Mouse (Mus musculus): ENCODE results near the gene Sgsm3. TPM values are rescaled to one million over a fixed set of nuclear protein-coding genes. Genes with fewer than 3 reads are reported as not detected.

Gene Sgsm3
- polyA plus RNA-seq, 1 experiment: 20.0 TPM

- 70% methylated on average over 3 of the region's 3 CpGs for WGBS
- H3K27ac ChIP-seq (ENCODE audit: insufficient read depth, low read depth, low read length): no peak overlapping the region
- no peak for DNase-seq
- H3K36me3 ChIP-seq (ENCODE audit: control insufficient read depth, insufficient read depth, low read length): no peaks in the 10 kb centered on the region; the same call in none of the 2 replicates
- no peaks in the 10 kb centered on the region for H3K4me1 ChIP-seq (ENCODE audit: control insufficient read depth, insufficient read depth, low read length)
- H3K4me3 ChIP-seq (ENCODE audit: insufficient read depth, low read depth, low read length): no peak overlapping the region
- H3K27me3 ChIP-seq (replicated peaks; ENCODE audit: control insufficient read depth, insufficient read depth, low read length): no peaks in the 10 kb centered on the region
- TF ChIP-seq POLR2A (IDR thresholded peaks at IDR 0.05; ENCODE audit: low read depth, low read length) (no peak), CTCF (conservative IDR thresholded peaks at IDR 0.05; ENCODE audit: insufficient read depth, insufficient read length, low read depth, low read length) (no peak)
Observed at GRCm38 (mm10) chr15:81011523-81011922, 34.0 kb downstream of the Sgsm3 start.

GRCm38 (mm10) chr15:81012359-81012758 is 34.8 kb downstream of the Sgsm3 start:
- H3K4me1 ChIP-seq (ENCODE audit: control insufficient read depth, insufficient read depth, low read length): no peaks in the 10 kb centered on the region
- H3K27ac ChIP-seq (ENCODE audit: insufficient read depth, low read depth, low read length): no peak overlapping the region
- no peaks in the 10 kb centered on the region; the same call in none of the 2 replicates for H3K36me3 ChIP-seq (ENCODE audit: control insufficient read depth, insufficient read depth, low read length)
- H3K4me3 ChIP-seq (ENCODE audit: insufficient read depth, low read depth, low read length): no peak overlapping the region
- TF ChIP-seq CTCF (conservative IDR thresholded peaks at IDR 0.05; ENCODE audit: insufficient read depth, insufficient read length, low read depth, low read length) (no peak), POLR2A (IDR thresholded peaks at IDR 0.05; ENCODE audit: low read depth, low read length) (no peak)
- 93% methylated on average over 4 of the region's 4 CpGs for WGBS
- DNase-seq: no peak
- H3K27me3 ChIP-seq (replicated peaks; ENCODE audit: control insufficient read depth, insufficient read depth, low read length): no peaks in the 10 kb centered on the region

- 75% methylated on average over 7 of the region's 7 CpGs for WGBS
- Histone ChIP-seq H3K27me3 (replicated peaks; ENCODE audit: control insufficient read depth, insufficient read depth, low read length) (no peaks in the 10 kb centered on the region), H3K4me1 (ENCODE audit: control insufficient read depth, insufficient read depth, low read length) (no peaks in the 10 kb centered on the region), H3K4me3 (ENCODE audit: insufficient read depth, low read depth, low read length) (no peak overlapping the region), H3K27ac (ENCODE audit: insufficient read depth, low read depth, low read length) (no peak overlapping the region), H3K36me3 (ENCODE audit: control insufficient read depth, insufficient read depth, low read length) (no peaks in the 10 kb centered on the region; the same call in none of the 2 replicates)
- TF ChIP-seq POLR2A (IDR thresholded peaks at IDR 0.05; ENCODE audit: low read depth, low read length) (no peak), CTCF (conservative IDR thresholded peaks at IDR 0.05; ENCODE audit: insufficient read depth, insufficient read length, low read depth, low read length) (no peak)
- DNase-seq: no peak
Observed at GRCm38 (mm10) chr15:81013186-81013585, 35.6 kb downstream of the Sgsm3 start.

- H3K4me3 ChIP-seq (ENCODE audit: insufficient read depth, low read depth, low read length): no peak overlapping the region
- DNase-seq: no peak
- TF ChIP-seq CTCF (conservative IDR thresholded peaks at IDR 0.05; ENCODE audit: insufficient read depth, insufficient read length, low read depth, low read length) (no peak), POLR2A (IDR thresholded peaks at IDR 0.05; ENCODE audit: low read depth, low read length) (no peak)
- no peaks in the 10 kb centered on the region for H3K27me3 ChIP-seq (replicated peaks; ENCODE audit: control insufficient read depth, insufficient read depth, low read length)
- 75% methylated on average over 5 of the region's 5 CpGs for WGBS
- H3K27ac ChIP-seq (ENCODE audit: insufficient read depth, low read depth, low read length): no peak overlapping the region
- H3K36me3 ChIP-seq (ENCODE audit: control insufficient read depth, insufficient read depth, low read length): no peaks in the 10 kb centered on the region; the same call in none of the 2 replicates
- no peaks in the 10 kb centered on the region for H3K4me1 ChIP-seq (ENCODE audit: control insufficient read depth, insufficient read depth, low read length)
Observed at GRCm38 (mm10) chr15:81015068-81015744, 37.6 kb downstream of the Sgsm3 start.

- Histone ChIP-seq H3K27ac (ENCODE audit: insufficient read depth, low read depth, low read length) (no peak overlapping the region), H3K27me3 (replicated peaks; ENCODE audit: control insufficient read depth, insufficient read depth, low read length) (no peaks in the 10 kb centered on the region), H3K36me3 (ENCODE audit: control insufficient read depth, insufficient read depth, low read length) (no peaks in the 10 kb centered on the region; the same call in none of the 2 replicates), H3K4me3 (ENCODE audit: insufficient read depth, low read depth, low read length) (no peak overlapping the region), H3K4me1 (ENCODE audit: control insufficient read depth, insufficient read depth, low read length) (no peaks in the 10 kb centered on the region)
- TF ChIP-seq CTCF (conservative IDR thresholded peaks at IDR 0.05; ENCODE audit: insufficient read depth, insufficient read length, low read depth, low read length) (no peak), POLR2A (IDR thresholded peaks at IDR 0.05; ENCODE audit: low read depth, low read length) (no peak)
- no peak for DNase-seq
- whole genome bisulfite sequencing: 86% methylated on average over 10 of the region's 10 CpGs
Observed at GRCm38 (mm10) chr15:81016488-81016887, 38.9 kb downstream of the Sgsm3 start.

GRCm38 (mm10) chr15:81017308-81017707 is 39.7 kb downstream of the Sgsm3 start:
- peak; percentile 20 for DNase-seq
- Histone ChIP-seq H3K36me3 (ENCODE audit: control insufficient read depth, insufficient read depth, low read length) (no peaks in the 10 kb centered on the region; the same call in none of the 2 replicates), H3K4me3 (ENCODE audit: insufficient read depth, low read depth, low read length) (no peak overlapping the region), H3K27me3 (replicated peaks; ENCODE audit: control insufficient read depth, insufficient read depth, low read length) (no peaks in the 10 kb centered on the region), H3K27ac (ENCODE audit: insufficient read depth, low read depth, low read length) (no peak overlapping the region), H3K4me1 (ENCODE audit: control insufficient read depth, insufficient read depth, low read length) (no peaks in the 10 kb centered on the region)
- WGBS: 64% methylated on average over 7 of the region's 7 CpGs
- TF ChIP-seq CTCF (conservative IDR thresholded peaks at IDR 0.05; ENCODE audit: insufficient read depth, insufficient read length, low read depth, low read length) (no peak), POLR2A (IDR thresholded peaks at IDR 0.05; ENCODE audit: low read depth, low read length) (no peak)

GRCm38 (mm10) chr15:81021377-81021776 is 43.8 kb downstream of the Sgsm3 start:
- DNase-seq: no peak
- WGBS: 89% methylated on average over 6 of the region's 6 CpGs
- H3K4me1 ChIP-seq (ENCODE audit: control insufficient read depth, insufficient read depth, low read length): no peaks in the 10 kb centered on the region
- H3K4me3 ChIP-seq (ENCODE audit: insufficient read depth, low read depth, low read length): no peak overlapping the region
- H3K27ac ChIP-seq (ENCODE audit: insufficient read depth, low read depth, low read length): no peak overlapping the region
- no peaks in the 10 kb centered on the region for H3K27me3 ChIP-seq (replicated peaks; ENCODE audit: control insufficient read depth, insufficient read depth, low read length)
- TF ChIP-seq POLR2A (IDR thresholded peaks at IDR 0.05; ENCODE audit: low read depth, low read length) (no peak), CTCF (conservative IDR thresholded peaks at IDR 0.05; ENCODE audit: insufficient read depth, insufficient read length, low read depth, low read length) (no peak)
- no peaks in the 10 kb centered on the region for H3K36me3 ChIP-seq (ENCODE audit: control insufficient read depth, insufficient read depth, low read length)

Measured in kidney, adult 2 months (tissue).